Mouse (Mus musculus): ENCODE results near the gene Hspbap1. TPM values are rescaled to one million over a fixed set of nuclear protein-coding genes. Genes with fewer than 3 reads are reported as not detected.

Hspbap1 gene
- total and polyA plus RNA-seq, 3 experiments, result 7.2 to 9.6 TPM; not detected in 1

GRCm38 (mm10) chr16:35871048-35871851 lies 101.1 kb downstream of the Hspbap1 start, which contains the start of gene Parp14 (continued):
- TF ChIP-seq MYB (IDR thresholded peaks at IDR 0.05; ENCODE audit: low read depth, low read length), result no peak
- TF ChIP-seq NRF1 (IDR thresholded peaks at IDR 0.05; ENCODE audit: insufficient read depth, low read depth, low read length, poor library complexity, severe bottlenecking), result no peak
- no peak for TF ChIP-seq ZKSCAN1 (IDR thresholded peaks at IDR 0.05; ENCODE audit: low read depth, low read length)
- TF ChIP-seq MAZ (IDR thresholded peaks at IDR 0.05; ENCODE audit: low read depth, low read length), result no peak; the same call in 1 of the 2 replicates
- no peak for TF ChIP-seq RCOR1 (IDR thresholded peaks at IDR 0.05; ENCODE audit: low read depth, low read length)
- TF ChIP-seq TBP (IDR thresholded peaks at IDR 0.05; ENCODE audit: low read depth, low read length), result no peak
- no peak for TF ChIP-seq GABPA (IDR thresholded peaks at IDR 0.05; ENCODE audit: low read depth, low read length)
- TF ChIP-seq JUND (IDR thresholded peaks at IDR 0.05; ENCODE audit: low read depth, low read length), result no peak
- TF ChIP-seq KAT2A (conservative IDR thresholded peaks at IDR 0.05; ENCODE audit: low read depth, low read length), result no peak
- no peak for TF ChIP-seq RAD21 (IDR thresholded peaks at IDR 0.05; ENCODE audit: low read depth, low read length)
- TF ChIP-seq E2F4 (IDR thresholded peaks at IDR 0.05; ENCODE audit: borderline replicate concordance, low read depth, low read length), result no peak
- TF ChIP-seq POLR2A (IDR thresholded peaks at IDR 0.05; ENCODE audit: control insufficient read depth in 1 of 2, insufficient read depth in 1 of 2, low read depth in 1 of 2, low read length in 2 of 2, poor library complexity in 1 of 2), result peak in 1 of 2 experiments; percentile 36; a peak in 1 of 4 replicates

- no peak overlapping the region for H3K27ac ChIP-seq (ENCODE audit: control insufficient read depth, low read depth, low read length)
- peaks cover 0 to 5% of the 10 kb centered on the region in 2 experiments; a peak in 1 of 4 replicates for H3K36me3 ChIP-seq (ENCODE audit: control insufficient read depth in 1 of 2, insufficient read depth in 2 of 2, low read length in 2 of 2)
- H3K4me3 ChIP-seq (ENCODE audit: control insufficient read depth in 1 of 2, insufficient read depth in 1 of 2, low read depth in 2 of 2, low read length in 2 of 2), result peak overlapping the region; percentile 79 to 95
Measured at GRCm38 (mm10) chr16:35871898-35872297, 101.7 kb downstream of the Hspbap1 start.

GRCm38 (mm10) chr16:35872410-35873006 lies 102.3 kb downstream of the Hspbap1 start:
- Histone ChIP-seq H3K4me3 (ENCODE audit: control insufficient read depth in 1 of 2, insufficient read depth in 1 of 2, low read depth in 2 of 2, low read length in 2 of 2) (peak overlapping the region; percentile 79 to 95), H3K4me1 (ENCODE audit: control insufficient read depth in 1 of 2, insufficient read depth in 2 of 2, low read length in 2 of 2) (peaks cover 0 to 4% of the 10 kb centered on the region in 2 experiments; a peak in 2 of 4 replicates), H3K27me3 (ENCODE audit: control insufficient read depth in 1 of 2, insufficient read depth in 2 of 2, low read length in 2 of 2) (peaks cover 1 to 2% of the 10 kb centered on the region in 2 experiments; a peak in 2 of 4 replicates), H3K36me3 (ENCODE audit: control insufficient read depth in 1 of 2, insufficient read depth in 2 of 2, low read length in 2 of 2) (peaks cover 0 to 5% of the 10 kb centered on the region in 2 experiments; a peak in 1 of 4 replicates), H3K9ac (ENCODE audit: control insufficient read depth, low read depth, low read length, poor library complexity, severe bottlenecking) (peak overlapping the region; percentile 74), H3K79me2 (ENCODE audit: control insufficient read depth, insufficient read depth, low read length, poor library complexity) (no peaks in the 10 kb centered on the region; the same call in 1 of the 2 replicates), H3K27ac (ENCODE audit: control insufficient read depth, low read depth, low read length) (no peak overlapping the region), H3K9me3 (replicated peaks; ENCODE audit: insufficient read depth, low read length) (no peaks in the 10 kb centered on the region)
- TF ChIP-seq MAZ (IDR thresholded peaks at IDR 0.05; ENCODE audit: low read depth, low read length) (peak; percentile 48; the same call in 1 of the 2 replicates), ELF1 (IDR thresholded peaks at IDR 0.05; ENCODE audit: low read depth, low read length) (no peak), EP300 (IDR thresholded peaks at IDR 0.05; ENCODE audit: low read depth in 1 of 2, low read length in 2 of 2) (no peak), TBP (IDR thresholded peaks at IDR 0.05; ENCODE audit: low read depth, low read length) (no peak), ZNF384 (IDR thresholded peaks at IDR 0.05; ENCODE audit: low read depth, low read length) (peak; percentile 95), SIN3A (IDR thresholded peaks at IDR 0.05; ENCODE audit: low read length) (peak; percentile 19; the same call in 1 of the 2 replicates), USF2 (IDR thresholded peaks at IDR 0.05; ENCODE audit: borderline replicate concordance in 1 of 2, insufficient read depth in 1 of 2, low read depth in 1 of 2, low read length in 2 of 2) (no peak), ETS1 (IDR thresholded peaks at IDR 0.05; ENCODE audit: low read depth, low read length) (no peak), JUND (IDR thresholded peaks at IDR 0.05; ENCODE audit: low read depth, low read length) (no peak), ZMIZ1 (IDR thresholded peaks at IDR 0.05; ENCODE audit: low read depth, low read length) (no peak)
- peak; percentile 51 for DNase-seq (ENCODE audit: low read depth, low spot score)

More at GRCm38 (mm10) chr16:35871898-35872297, 101.7 kb downstream of the Hspbap1 start:
- Histone ChIP-seq H3K4me1 (ENCODE audit: control insufficient read depth in 1 of 2, insufficient read depth in 2 of 2, low read length in 2 of 2) (peaks cover 0 to 4% of the 10 kb centered on the region in 2 experiments; a peak in 2 of 4 replicates), H3K27me3 (ENCODE audit: control insufficient read depth in 1 of 2, insufficient read depth in 2 of 2, low read length in 2 of 2) (peaks cover 1 to 2% of the 10 kb centered on the region in 2 experiments; a peak in 2 of 4 replicates), H3K9ac (ENCODE audit: control insufficient read depth, low read depth, low read length, poor library complexity, severe bottlenecking) (peak overlapping the region; percentile 74), H3K79me2 (ENCODE audit: control insufficient read depth, insufficient read depth, low read length, poor library complexity) (no peaks in the 10 kb centered on the region; the same call in 1 of the 2 replicates), H3K9me3 (replicated peaks; ENCODE audit: insufficient read depth, low read length) (no peaks in the 10 kb centered on the region)
- TF ChIP-seq MXI1 (IDR thresholded peaks at IDR 0.05; ENCODE audit: low read depth, low read length) (peak; percentile 47; the same call in 1 of the 2 replicates), SIN3A (IDR thresholded peaks at IDR 0.05; ENCODE audit: low read length) (peak; percentile 27; the same call in 1 of the 2 replicates), POLR2AphosphoS5 (IDR thresholded peaks at IDR 0.05; ENCODE audit: borderline replicate concordance, low read depth, low read length) (no peak)
- DNase-seq (ENCODE audit: low read depth, low spot score), result peak; percentile 50

Data from MEL (cell line).